Mouse (Mus musculus) right cerebral cortex, postnatal 14 days (tissue): ENCODE results near the gene Slco3a1.

Experiments
- DNase-seq: peaks from one replicate; pipeline ENCODE4 v3.0.0; 2022

The Slco3a1 gene

DNA sequence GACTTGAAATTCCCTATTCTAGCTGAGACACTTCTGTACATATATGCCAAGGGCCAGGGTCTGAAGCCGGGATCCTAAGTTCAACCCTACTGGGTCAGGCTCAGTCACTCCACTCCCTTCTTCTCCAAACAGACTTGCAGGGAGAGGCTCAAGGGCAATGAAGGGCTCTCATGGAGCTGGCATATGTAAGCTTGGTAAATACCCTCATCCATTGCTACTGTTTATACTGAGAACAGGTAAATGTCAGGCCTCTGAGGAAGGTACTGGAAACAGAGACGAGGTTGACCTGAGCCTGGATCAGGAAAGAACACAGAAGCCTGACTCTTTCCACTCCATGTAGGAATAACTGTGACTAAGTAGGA is 70.6 kb downstream of the Slco3a1 start:
- no peak for DNase-seq

DNA sequence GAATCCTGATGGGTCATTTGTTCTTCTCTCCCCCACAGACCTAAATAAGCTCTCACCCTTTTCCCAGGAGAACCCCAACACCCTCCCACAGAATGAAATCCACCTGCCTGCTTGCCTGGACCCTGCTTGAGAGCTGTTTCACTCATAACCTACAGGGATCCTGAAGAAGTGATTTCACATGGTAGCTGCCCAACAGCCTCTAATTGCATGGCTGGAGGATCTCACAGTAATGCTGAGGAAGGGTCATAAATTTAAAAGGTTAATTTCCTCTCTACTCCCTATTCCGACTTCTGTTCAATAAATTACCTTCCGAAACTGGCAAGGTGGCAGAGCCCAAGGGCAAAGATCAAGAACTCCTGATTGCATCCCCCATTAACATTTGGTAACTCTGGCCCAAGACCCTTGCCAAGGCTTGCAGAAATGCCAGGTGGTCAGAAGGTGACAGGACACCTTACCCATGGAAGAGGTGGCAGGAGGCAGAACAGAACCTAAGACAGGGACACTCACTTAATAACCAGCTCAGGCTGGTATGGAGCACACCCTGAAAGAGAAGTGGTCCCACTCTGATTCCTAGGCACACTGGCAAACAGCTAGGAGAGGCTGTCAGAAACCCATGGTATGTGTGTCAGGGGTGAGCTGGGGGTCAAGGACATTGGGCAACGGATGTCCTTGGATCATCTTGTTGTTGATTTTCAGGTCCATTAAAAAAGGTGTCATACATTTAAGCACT is 71.1 kb downstream of the Slco3a1 start:
- DNase-seq, result no peak

DNA sequence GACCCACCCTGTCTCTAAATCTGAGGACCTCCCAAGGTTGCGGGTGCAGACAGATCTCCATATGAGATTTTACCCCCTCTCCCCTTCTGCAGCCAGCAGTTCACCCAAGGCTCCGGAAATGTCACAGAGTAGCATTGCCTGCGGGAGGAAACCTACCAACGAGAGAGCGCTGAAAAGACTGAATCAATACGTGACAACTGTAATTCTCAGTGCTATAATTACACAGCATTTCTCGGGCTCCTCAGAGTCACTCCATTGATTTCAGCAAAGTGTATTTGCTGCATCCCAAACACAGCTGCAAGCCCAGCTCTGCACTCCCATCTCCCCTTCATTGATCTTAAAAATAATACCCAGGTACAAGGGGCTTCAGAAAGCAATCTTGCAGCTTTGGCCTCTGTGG is 82.8 kb downstream of the Slco3a1 start:
- DNase-seq, result no peak

DNA sequence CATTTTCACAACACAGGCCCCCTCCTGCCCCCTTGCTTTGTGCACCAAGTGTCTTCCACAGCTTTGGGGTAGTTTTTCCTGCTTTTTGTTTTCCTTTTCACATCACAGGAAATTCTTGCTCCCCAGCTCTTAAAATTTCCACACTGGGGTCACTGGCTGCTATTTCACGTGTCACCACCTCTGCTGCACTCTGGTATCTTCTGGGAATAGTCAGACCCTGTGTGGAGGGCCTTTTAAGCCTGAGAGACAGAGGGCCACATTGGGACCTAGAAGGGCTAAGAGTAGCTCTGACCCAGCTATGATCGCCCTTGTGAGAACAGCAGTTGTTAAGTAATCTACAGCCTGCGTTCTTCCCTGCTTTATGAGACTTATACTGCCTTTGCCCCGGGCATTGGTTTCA is 87.7 kb downstream of the Slco3a1 start:
- no peak for DNase-seq

DNA sequence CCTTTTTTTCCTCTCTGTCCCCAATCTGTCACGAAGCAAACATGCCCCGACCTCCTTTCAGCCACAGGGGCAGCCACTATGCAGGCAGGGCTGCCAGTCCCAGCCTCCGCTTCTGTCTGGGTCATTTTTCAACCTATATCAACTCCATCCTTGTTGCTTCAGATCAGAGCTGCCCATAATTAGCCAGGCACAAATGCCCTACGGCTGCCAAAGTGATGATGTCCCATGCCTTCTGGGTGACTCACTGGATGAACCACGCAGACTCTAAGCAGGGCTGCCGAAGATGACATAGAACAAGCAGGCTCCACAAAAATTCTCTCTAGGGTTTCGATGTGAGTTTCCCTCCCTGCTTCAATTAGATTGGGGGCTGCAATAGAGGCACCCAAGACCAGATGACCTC is 89.9 kb downstream of the Slco3a1 start:
- no peak for DNase-seq

DNA sequence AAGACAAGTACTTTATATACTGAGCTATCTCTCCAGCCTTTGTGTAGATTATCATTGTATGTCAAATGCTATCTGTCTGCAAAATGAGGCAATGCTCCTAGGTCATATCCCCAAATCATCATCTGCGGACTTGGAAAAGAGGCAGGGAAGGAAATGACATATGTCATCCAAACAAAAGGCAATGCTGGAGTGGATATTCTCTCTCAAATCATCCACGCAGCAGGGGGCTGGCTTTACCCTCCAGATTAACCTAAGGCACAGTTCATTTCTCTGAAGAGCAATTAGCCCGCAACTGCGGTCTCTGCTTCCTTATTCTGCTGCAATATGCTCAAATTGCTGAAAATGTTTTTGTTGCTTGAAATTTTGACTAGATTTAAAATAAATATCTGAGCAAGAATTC is 92.1 kb downstream of the Slco3a1 start:
- no peak for DNase-seq

DNA sequence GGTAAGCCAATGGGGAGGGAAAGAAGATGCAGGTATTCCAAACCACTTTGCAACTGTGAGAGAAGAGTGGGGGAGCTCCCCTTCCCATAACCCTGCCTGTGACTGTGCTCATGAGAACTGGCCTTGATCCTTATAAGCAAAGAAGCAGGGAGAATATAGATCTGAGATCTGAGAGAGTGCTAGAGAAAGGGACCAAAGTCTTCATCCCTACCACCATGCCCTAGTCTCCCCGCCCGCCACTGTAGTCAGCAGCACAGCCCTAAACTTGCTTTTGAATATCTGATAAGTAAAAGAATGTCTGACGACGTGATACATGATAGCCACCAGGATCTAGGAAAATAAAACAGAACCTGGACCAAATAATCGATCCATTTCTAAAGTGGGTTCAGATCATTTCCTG is 92.8 kb downstream of the Slco3a1 start:
- no peak for DNase-seq

DNA sequence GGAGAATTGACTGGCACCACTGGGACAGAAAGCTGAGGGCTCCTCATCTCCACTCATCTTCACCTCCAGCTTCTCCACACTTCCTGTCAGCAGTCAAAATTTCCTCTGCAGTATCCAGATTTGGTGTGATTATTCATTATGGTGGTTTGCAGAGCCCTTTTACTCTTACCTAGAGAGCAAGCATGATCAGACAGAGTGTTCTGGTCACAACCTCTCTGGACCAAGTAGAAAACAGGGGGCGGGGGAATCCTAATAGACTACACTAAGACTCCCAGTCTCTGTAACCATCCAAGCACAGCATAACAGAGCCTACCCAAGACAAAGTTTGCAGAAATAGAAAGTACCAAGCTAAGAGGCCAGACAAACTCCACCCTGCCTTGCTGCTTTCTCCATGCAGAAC is 93.4 kb downstream of the Slco3a1 start:
- DNase-seq, result no peak

DNA sequence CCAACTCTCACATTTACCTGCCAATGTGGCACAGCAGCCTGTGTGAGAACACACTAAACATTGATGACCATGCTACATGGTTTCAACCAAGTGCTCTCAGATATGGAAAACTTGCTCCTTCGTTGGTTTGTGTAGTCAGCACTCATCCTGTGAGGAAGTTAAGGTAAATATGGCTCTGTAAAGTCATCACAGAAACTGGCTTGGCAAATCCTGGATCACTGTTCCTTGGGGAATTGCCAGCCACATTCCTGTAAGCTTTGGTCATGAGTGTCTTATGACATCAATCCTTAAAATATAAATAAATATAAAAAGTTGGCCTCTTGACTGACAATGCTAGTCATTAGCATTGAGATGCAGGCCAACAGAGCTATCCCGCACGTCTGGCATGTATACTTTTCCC is 94.8 kb downstream of the Slco3a1 start:
- no peak for DNase-seq

DNA sequence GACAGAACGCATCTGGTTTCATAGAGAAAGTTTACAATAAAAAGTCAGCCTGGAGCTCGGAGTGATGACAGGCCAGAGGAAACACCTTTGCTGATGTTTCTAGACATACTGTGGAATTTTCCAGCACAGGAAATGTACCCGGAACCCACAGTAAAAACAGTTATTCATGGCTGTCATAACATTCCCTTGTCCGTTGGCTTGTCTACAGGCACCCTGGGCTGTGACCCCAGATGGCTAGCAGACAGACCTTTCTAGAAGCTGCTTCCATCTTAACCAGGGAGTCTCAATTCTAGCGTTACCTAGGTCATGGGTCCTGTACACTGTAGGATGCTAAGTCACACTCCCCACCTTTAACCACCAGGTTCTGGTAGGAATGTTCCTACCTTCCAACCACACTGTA is 95.3 kb downstream of the Slco3a1 start:
- no peak for DNase-seq

DNA sequence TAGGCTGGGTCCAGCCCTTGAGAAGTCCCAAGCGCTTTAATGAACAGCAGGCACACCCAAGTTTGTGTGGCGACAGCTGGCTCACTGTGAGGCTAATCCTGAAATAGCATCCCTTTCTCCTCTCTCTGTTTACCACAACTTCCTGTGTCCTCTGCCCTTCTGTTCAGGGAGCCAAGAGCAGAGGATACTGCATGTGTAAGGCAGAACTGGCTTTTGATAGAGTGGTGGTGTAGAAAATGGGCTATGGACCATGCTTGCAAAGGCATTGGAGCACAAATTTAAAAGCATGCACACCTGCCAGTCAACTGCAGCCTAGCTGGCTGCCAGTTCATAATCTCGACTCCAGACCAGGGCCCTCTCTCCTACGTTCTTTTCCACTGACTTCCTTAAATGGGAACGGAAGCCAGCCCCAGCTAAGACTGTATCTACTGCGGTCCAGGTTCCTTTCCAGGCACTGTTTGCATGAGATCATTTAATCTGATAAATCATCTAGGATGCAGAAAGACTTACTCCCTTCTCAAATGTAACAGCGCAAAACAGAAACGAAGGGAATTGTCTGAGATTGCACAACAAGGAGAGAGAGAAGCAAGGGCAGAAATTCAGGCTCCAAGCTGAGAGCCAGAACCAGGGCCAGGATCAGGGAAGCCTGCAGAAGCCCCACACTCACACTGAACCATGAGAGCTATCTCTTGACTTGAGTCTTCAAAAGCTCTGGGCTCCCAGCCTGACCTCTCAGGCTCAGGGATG is 95.9 kb downstream of the Slco3a1 start:
- DNase-seq, result no peak

DNA sequence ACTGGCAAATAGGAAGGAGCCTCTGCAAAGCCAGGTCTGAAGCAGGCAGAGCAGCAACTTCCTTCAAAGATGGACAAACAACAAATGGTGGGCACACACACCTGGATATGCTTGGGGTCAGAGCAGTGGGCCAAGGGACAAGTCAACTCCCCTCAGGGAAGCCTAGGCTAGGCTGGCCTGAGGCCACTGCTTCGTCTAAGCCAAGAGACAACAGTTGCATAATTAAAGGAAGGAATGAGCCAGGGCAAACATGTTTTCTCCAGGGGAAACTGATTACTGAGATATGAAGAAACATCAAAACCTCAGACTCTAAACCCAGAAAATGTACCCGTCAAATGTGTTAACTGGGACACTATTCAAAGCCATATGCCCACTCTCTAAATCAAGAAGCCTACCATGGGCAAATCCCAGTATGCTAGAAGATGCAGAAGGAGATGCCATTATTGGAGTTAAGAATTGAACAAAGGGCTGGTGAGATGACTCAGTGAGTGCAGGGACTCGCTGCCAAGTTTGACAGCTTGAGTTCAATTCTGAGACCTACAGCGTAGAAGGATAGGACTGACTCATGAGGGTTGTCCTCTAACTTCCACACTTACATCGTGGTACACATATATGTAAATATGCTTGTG is 97.1 kb downstream of the Slco3a1 start:
- DNase-seq, result peak; percentile 21

DNA sequence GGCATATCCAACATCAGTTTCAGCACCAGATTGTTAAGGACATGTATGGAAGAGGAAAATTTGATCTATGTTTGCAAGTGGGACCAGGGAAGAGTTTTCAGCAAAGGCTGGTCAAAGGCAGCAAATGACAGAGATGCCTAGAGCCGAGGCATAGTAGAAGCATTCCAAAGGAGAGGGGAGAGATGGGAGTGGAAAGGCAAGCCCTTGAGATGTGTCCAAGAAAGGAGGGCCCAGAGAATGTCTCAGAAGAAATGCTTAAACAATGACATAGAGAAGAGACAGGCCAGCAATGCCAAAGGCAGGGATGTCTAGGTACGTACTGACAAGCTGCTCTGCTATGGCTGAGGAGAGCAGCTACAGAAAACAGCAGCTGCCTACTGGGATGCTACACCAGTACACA is 97.8 kb downstream of the Slco3a1 start:
- DNase-seq, result no peak

DNA sequence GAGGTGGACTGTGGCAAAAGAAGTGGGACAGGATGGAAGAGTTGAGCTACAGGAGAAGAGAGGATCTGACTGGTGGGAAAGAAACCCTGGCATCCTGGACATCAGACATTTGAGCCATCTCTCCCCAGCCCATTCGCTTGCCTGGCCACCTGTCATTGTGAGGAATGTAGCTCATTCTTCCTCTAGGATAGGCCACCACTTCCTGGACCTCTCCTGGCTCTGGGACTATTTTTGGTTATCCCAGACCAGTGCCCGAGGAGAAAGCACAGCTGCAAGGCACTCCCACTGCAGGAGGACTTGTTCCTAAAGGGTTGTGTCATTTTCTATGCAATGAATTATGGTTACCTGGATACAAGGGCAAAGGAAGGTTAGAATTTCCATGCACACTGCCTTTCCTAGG is 103.5 kb downstream of the Slco3a1 start:
- no peak for DNase-seq

DNA sequence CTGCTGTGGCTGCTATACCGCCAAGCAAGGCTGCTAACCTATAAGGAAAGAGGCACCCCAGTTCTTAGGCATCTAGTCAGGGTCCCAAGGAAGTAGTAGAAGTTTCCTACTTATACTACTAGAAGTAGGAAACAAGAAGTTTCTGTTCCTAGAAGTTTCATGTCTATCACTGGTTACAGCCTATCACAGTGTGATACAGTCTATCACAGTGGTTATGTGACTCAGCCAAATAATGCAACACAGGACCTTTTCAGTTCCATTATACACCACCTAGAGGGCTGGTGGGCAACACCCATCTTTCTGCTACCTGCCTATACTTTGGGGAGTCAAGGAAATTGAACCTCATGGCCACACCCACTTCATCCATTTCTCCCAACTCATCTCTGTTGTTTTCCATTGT is 104.8 kb downstream of the Slco3a1 start:
- DNase-seq, result no peak

DNA sequence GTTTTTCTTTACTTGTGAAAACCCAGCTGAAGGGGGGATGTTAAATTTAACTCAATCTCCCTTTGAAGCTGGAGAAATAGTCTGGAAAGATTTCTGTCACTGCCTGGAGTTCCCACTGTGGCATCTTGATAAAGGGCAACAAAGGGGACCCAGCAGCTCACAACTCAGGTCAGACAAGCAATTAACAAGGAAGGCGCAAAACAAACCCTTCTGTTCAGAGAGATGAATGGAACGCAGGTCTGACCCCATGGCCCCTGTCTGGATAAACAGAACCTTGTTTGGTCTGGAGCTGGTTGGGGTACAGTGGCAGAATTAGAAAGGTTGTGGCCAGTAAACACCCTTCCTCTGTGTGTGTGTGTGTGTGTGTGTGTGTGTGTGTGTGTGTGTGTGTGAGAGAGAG is 106.8 kb downstream of the Slco3a1 start:
- no peak for DNase-seq

DNA sequence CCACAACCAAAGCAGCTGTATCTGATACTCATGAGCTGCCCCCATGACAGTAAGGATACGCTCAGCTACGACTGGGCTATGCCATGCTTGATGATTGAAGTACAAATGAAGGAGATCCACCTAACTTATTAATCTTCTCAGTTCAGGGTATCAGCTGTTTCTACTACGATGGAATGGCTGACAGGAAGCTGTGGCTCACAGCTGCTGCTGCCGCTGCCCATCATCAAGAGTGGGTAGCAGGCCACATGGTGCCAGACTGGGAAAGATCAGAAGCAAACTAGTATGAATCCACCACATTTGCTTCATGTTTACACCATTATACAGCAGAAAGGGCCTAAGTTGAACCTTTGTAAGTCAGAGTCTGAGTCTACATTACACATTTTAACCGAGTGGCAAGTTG is 109.4 kb downstream of the Slco3a1 start:
- DNase-seq, result no peak

DNA sequence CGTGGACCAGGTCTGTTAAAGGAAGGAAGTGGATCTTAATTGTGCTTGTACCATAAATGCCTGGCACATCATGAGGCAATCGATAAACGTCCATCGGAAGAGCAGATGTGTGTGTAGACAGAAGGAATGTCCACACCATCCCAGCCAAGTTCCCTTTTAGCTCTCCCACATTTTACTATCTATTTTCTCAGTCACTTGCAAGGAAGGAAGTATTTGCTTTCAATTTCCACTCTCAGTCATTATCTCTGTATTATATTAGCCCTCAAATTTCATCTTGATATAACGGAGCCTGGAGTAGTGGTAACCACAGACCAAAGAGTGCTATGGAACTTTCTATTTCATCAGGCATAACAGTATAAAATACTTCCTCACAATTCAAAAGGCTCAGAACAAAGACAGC is 112.2 kb downstream of the Slco3a1 start:
- no peak for DNase-seq

DNA sequence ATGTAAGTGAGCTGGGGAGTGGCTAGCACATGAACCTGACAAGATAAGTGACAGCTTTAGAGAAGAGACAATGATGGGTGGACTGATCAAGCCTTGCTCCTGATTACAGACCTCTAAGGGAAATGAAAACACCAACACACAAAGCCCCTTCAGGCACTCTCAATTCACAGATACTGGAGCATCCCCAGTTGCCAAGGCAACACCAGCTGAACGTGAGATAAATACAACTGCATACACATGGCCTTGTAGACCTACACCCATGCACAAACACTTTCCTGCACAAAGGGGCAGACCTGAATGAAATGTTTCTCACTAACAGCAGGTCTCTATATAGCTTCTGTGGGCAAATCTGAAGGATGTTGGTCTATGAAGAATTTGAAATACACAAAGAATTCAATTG is 117.0 kb downstream of the Slco3a1 start:
- no peak for DNase-seq

DNA sequence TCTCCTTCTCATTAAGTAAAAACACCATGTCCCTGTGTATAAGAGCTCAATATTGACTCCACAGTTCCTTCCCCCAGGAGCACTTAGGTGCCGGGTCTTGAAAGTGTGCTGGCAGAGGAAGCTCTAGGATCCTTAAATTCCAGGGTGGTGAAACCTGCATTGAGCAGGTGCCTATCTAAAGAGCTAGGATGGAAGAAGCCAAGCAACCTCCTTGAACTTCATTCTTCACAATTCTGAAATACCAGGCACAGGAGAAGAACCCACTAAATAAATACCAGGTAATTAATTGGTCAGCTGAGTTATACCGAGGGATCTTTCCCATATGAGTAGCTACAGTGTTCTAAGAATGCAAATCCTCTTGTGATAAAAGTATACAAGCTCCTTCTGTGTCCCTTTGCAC is 117.9 kb downstream of the Slco3a1 start:
- DNase-seq, result no peak

DNA sequence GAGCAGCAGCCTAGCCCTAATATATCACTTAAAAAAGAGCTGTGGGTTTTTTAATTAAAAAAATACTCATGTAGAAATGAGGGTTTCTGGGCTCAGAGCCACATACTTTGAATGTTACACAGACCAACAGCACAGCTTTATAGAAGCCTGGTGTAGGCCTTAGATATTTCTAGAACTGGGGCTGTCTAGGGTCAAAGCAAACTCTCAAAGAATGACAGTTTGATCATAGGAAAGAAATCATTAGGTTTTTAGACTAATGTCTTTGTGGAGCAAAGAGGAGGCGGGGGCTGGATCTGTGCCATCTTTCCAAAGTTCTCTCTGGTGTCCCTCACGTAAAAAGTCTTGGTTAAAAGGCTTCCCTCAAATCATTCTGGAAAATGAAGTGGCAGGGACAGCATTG is 121.6 kb downstream of the Slco3a1 start:
- no peak for DNase-seq

DNA sequence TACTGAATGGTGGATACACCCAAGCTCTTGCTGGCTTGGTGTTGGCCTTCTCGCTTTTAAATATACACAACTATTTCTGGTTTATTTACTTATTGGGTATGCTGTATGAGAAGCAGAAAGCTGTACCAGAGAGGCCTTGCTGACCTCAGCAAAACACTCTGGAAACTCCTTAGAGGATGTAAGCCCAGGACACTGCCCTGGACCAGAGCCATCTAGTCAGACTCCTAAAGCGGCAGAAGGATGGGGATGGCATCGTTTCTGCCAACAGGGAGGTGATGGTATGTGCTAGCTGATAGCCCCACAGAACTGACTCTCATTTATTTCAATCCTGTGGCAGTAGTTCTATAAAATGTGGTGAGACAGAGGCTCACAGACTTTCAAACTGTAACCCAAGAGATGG is 125.3 kb downstream of the Slco3a1 start:
- DNase-seq, result no peak

DNA sequence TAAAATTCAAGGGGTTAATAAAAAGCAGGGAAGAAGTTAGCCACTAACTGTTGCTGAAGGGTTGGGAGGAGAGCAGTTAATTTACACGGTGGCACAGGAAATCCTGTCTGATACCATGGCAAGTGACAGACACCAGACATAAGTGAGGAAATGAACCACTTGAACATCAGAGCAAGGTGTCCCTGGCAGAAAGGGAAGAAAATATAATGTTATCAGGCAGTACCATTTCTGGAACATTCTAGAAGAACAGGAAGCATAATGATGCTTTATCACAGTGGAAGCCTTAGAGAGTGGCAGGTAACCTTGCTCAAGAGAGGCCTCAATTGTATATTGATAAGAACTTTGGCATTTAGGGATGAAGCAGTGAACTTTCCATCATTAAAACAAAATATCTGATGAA is 127.4 kb downstream of the Slco3a1 start:
- no peak for DNase-seq

DNA sequence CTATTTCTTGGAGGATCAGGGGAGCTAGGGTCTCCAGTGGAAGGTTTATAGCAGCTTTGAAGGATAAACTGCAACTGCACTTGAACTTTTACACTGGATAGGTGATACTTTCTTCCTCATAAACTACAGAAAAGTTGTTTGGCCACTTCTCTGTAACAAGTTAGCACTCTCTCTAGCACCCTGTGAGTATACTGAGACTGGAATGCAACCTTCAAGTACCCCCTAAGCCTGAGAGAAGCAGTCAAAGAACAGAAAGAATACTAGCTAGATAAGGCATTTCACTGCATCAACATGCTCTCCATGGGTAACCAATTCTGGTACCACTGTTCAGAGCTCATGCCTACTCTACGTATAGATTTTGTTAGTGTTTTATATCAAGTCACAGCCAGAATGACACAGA is 128.6 kb downstream of the Slco3a1 start:
- DNase-seq, result no peak
